Mouse (Mus musculus) CD8-positive naive resting alpha-beta T cell, adult 57 days (primary cell): ENCODE measurements around the gene Itpripl2. TPM values are rescaled to one million over a fixed set of nuclear protein-coding genes. Genes with fewer than 3 reads are reported as not detected.

Source experiments
- total RNA-seq: library from RNA; stranded (reverse); gene quantifications from one replicate; pipeline ENCODE4 v1.2.4, GENCODE M21; 2023

The Itpripl2 gene
- 0.46 TPM for total RNA-seq

DNA sequence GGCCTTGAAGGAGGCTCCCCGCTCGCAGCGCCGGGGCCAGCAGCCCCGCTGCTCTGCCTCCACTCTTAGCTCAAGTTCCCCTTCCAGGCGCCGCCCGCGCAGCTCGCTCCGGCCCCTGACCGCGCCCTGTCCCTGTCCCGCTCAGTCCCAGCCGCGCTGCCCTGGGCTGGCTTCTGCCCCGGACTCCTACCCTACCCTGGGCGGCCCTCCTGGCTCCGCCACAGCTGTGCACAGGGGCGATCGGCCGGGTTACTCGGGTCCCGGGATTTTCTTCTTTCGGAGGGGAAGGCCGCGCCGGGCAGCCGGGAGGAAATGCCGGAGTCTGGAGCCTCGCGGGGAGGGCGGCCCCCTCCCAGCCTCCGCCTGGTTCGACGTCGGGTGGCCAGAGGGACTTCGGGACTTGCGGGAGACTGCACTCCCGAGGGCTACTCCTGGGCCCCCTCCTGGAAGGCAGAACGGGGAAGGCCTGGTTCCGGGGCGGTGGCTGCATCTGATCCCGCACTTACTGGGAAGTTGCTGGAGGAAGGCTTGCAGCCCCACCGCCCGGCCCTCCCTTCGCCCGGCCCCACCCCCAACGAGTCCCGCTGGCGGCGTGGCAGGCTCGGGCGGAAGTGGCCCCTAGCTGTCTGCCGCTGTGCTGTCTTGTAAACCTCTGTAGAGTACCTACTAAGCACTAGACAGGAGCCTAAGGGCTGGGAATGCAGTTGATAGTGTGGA lies at the start of gene Itpripl2:
Gene Itpripl2 (minus strand): TSS at position 545 of the 717 bp plus-strand sequence.

DNA sequence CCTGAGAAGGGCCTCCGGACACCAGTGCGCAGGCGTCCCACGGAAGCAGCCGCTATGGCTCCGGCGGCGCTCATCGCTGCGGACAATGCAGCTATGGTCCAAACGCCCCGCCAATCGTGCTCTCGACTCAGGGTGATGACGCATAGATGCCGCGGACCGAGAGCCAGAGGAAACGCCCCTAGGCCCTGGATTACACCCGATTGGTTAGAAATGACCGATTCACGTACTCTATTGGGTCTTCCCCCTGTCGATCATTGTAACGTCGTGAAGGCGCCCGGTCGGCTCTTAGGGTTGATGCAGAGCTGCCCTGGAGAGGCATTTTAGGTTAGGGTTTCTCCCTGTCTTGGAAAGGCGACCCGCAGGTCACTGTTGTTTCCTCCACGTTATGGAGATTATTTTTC lies 41.4 kb upstream of the Itpripl2 start, which contains the start of gene Coq7:
Gene Coq7 (minus strand): TSS at position 179 of the 401 bp plus-strand sequence.

DNA sequence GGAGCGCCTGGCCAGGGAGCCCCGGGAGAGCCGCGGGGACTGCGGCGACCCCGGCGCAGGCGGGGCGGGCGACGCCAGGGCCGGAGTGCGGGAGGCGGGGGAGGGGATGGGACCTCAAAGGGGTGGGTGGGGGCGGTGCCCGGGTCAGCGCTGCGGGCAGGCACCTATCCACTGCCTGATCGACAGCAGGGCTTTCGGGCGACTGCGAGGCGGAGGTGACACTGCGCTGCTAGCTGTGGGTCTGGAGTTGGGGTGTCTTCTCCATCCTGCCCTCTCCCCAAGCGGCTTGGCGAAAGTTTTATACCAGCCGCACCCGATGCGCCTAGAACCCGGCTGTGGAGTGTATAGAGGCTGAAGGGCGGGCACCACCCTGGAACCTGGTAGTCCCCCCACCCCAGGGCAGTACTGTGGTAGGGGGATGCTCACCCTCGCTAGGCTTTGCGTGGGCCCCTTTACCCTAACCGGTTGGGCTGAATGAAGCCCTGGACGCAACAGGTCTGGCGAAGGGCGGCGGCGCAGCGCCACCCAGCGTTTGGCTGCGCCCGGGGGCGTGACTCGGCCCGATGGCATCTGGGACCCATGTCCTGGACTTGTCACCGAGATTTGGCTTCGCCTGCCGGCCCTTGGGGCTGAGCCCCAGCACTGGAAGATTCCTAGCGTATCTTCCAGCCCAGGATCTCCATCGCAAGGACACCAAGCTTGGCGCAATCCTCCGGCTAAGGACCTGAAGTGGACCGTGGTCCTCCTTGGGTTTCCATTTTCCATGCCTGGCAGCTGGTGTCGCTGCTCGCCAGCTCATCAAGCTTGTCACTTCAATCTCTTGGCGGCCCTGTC lies 43.4 kb downstream of the Itpripl2 start, which contains the start of gene Syt17:
Gene Syt17 (minus strand): TSS at position 89 of the 834 bp plus-strand sequence.

Other genes starting within 250 kb of the Itpripl2 start
- gene Smg1, start 248.3 kb downstream of the Itpripl2 start, total RNA-seq, result 184 TPM
- not detected for gene Syt17, start 43.8 kb downstream of the Itpripl2 start, total RNA-seq
- 8.5 TPM for gene Coq7, start 41.4 kb upstream of the Itpripl2 start, total RNA-seq
- gene Tmc7, start 92.8 kb upstream of the Itpripl2 start, total RNA-seq, result not detected
- not detected for gene Tmc5, start 105.3 kb upstream of the Itpripl2 start, total RNA-seq
- gene Gde1, start 213.8 kb upstream of the Itpripl2 start, total RNA-seq, result 25.6 TPM
- gene Ccp110, start 220.6 kb upstream of the Itpripl2 start, total RNA-seq, result 6.8 TPM
- 81.7 TPM for gene Vps35l, start 248.3 kb upstream of the Itpripl2 start, total RNA-seq